13 mouse cellular contexts compared by ENCODE assay signal in the genomic region with DNA sequence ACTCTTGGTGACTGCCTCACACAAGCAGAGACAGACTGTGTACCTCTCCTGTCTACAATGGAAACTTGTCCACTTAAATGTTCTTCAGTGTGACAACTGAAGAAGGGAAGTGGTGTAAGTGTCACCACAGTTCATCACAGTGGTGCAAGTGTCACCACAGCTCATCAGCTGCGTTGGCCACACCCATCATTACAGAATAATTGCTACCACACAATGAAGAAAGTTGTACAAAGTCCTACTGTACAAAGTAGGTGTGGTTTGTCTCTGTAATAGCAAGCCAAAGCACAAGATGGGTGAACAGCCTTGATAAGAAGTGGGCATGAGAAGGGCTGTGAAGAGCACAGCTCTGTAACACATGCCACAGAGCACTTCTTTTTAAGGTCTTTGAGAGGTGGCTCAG. TPM values are rescaled to one million over a fixed set of nuclear protein-coding genes. Genes with fewer than 3 reads are reported as not detected.
DNase-seq lines count a peak whose midpoint lies in the region; ATAC-seq lines count a peak whose summit lies in the region.
"Had no signal": no experiment of that assay in that cellular context is flagged by ENCODE, and none has a peak within 500 bp of the region (broad histone marks: within the 10 kb centered on the region; RNA-seq: fewer than 3 reads in every experiment).

No protein-coding gene starts in this region.

- WGBS in intestine, embryonic 15.5 days: 71% methylated on average over 1 of the region's 1 CpGs

- H3K36me3 ChIP-seq in intestine, embryonic 15.5 days: peaks cover 3% of the 10 kb centered on the region; the same call in 1 of the 2 replicates

- H3K4me1 ChIP-seq in intestine, embryonic 15.5 days (replicated peaks): 0 out of 2 replicates have a peak, but pooled peaks cover 3% of the 10 kb centered on the region

- peak; percentile 61 for ATAC-seq in intestine, embryonic 15.5 days
- ATAC-seq in megakaryocyte progenitor cell, adult 5-6 weeks (replicated peaks; ENCODE audit: poor library complexity): peak; percentile 92
- ATAC-seq: midbrain, embryonic 16.5 days had no signal

- peak; percentile 73 for DNase-seq in CD4-positive helper T cell, adult 2 months (ENCODE audit: low read depth, low spot score)
- peak; percentile 6 for DNase-seq in MEL-GATA-1-ER (ENCODE audit: extremely low read depth, low read depth)
- no peak for DNase-seq in right cerebral cortex, postnatal 14 days
- no peak for DNase-seq in cerebellum, postnatal 25 days
- no peak for DNase-seq in kidney, postnatal 10 days
- DNase-seq: cerebellum, adult 18-20 months; kidney, postnatal 4 days had no signal

- H3K27me3 ChIP-seq in intestine, embryonic 15.5 days (replicated peaks): no peaks in the 10 kb centered on the region

- no peaks in the 10 kb centered on the region for H3K9me3 ChIP-seq in intestine, embryonic 15.5 days

- no peak overlapping the region for H3K4me2 ChIP-seq in intestine, embryonic 15.5 days (replicated peaks)

- no peak overlapping the region for H3K27ac ChIP-seq in intestine, embryonic 15.5 days

- H3K9ac ChIP-seq in intestine, embryonic 15.5 days: no peak overlapping the region

- no peak overlapping the region for H3K4me3 ChIP-seq in intestine, embryonic 15.5 days (replicated peaks)

RNA-seq across cellular contexts. Expression of gene Gm49361, which starts 33.0 kb away (rescaled TPM):
- 0.05 TPM in 1 of 2 replicates, not detected in the other for polyA plus RNA-seq in intestine, embryonic 15.5 days (2015; fragmentation: Nextera tagmentation; extraction: Ambion mirVana)
- not detected in 2 replicates for total RNA-seq in megakaryocyte progenitor cell, adult 5-6 weeks (2015)
- total RNA-seq in megakaryocyte progenitor cell, adult 5-6 weeks (2017): not detected in 2 replicates
- polyA plus RNA-seq: lung, embryonic 16.5 days; midbrain, embryonic 16.5 days; stomach, embryonic 14.5 days; urinary bladder, adult 2 months had no signal

RNA-seq across cellular contexts. Expression of gene Lats2, which starts 45.3 kb away (rescaled TPM):
- 16.2 and 16.9 TPM in 2 replicates for polyA plus RNA-seq in intestine, embryonic 15.5 days (2015; fragmentation: Nextera tagmentation; extraction: Ambion mirVana)
- total RNA-seq in megakaryocyte progenitor cell, adult 5-6 weeks (2015): 9.3 and 16.9 TPM in 2 replicates
- 8.1 and 8.2 TPM in 2 replicates for total RNA-seq in megakaryocyte progenitor cell, adult 5-6 weeks (2017)

RNA-seq across cellular contexts. Expression of gene Xpo4, which starts 47.7 kb away (rescaled TPM):
- polyA plus RNA-seq in intestine, embryonic 15.5 days (2015; fragmentation: Nextera tagmentation; extraction: Ambion mirVana): 22.2 and 23.4 TPM in 2 replicates
- 37.2 and 38.5 TPM in 2 replicates for total RNA-seq in megakaryocyte progenitor cell, adult 5-6 weeks (2015)
- total RNA-seq in megakaryocyte progenitor cell, adult 5-6 weeks (2017): 31.2 and 43.2 TPM in 2 replicates

Comparison
In these comparisons a context has a peak if more than half of its experiments do, and no peak if none do; other contexts are left out.
1. DNase-seq: peak in CD4-positive helper T cell, adult 2 months (single experiment) and MEL-GATA-1-ER (single experiment); none in right cerebral cortex, postnatal 14 days (single experiment), cerebellum, postnatal 25 days (0 of 2) and kidney, postnatal 10 days (single experiment).